Mouse (Mus musculus) forebrain, embryonic 16.5 days (tissue): ENCODE measurements around the gene Lpin2. TPM values are rescaled to one million over a fixed set of nuclear protein-coding genes. Genes with fewer than 3 reads are reported as not detected.

Source experiments
- ATAC-seq: fragments of 200-750 bp; cut with Nextera tagmentation; 2 replicates; pipeline ENCODE4 v1.8.0; 2017; ENCODE audit warnings: mild to moderate bottlenecking, moderate library complexity
- H3K27ac ChIP-seq: fragments of 300-500 bp; sonication (generic); 2 replicates; pipeline ENCODE4 v1.5.1; 2014; ENCODE audit warnings: low read length, control low read depth
- H3K27me3 ChIP-seq: fragments of 300-500 bp; sonication (generic); replicated peaks from 2 replicates; pipeline ENCODE4 v1.6.1; 2014; ENCODE audit warnings: low read length; ENCODE audit not compliant: control insufficient read depth, insufficient read depth
- H3K36me3 ChIP-seq: fragments of 300-500 bp; sonication (generic); 2 replicates; pipeline ENCODE4 v1.6.1; 2014; ENCODE audit not compliant: control insufficient read depth, insufficient read depth
- H3K4me1 ChIP-seq: fragments of 300-500 bp; sonication (generic); replicated peaks from 2 replicates; pipeline ENCODE4 v1.6.1; 2014; ENCODE audit warnings: low read length; ENCODE audit not compliant: control insufficient read depth, insufficient read depth
- H3K4me2 ChIP-seq: fragments of 300-500 bp; sonication (generic); 2 replicates; pipeline ENCODE4 v1.6.1; 2014; ENCODE audit warnings: mild to moderate bottlenecking, low read length, control low read depth
- H3K4me3 ChIP-seq: fragments of 300-500 bp; sonication (generic); replicated peaks from 2 replicates; pipeline ENCODE4 v1.5.1; 2014; ENCODE audit warnings: mild to moderate bottlenecking, low read length, control low read depth
- H3K9ac ChIP-seq: fragments of 300-500 bp; sonication (generic); replicated peaks from 2 replicates; pipeline ENCODE4 v1.6.1; 2014; ENCODE audit warnings: low read depth, low read length, control low read depth
- H3K9me3 ChIP-seq: fragments of 300-500 bp; sonication (generic); 2 replicates; pipeline ENCODE4 v1.6.1; 2016; ENCODE audit warnings: low read length; ENCODE audit not compliant: control insufficient read depth
- WGBS: fragments of 180-500 bp; shearing (Covaris S2); extraction: QIAGEN DNeasy Blood & Tissue Kit; methylation state at CpG from one replicate; pipeline ENCODE4 v1.1.7; 2014; 5-methylcytosine and 5-hydroxymethylcytosine counted together
- polyA plus RNA-seq: library from polyadenylated mRNA; unstranded; fragments of >200 nt; fragmentation: Nextera tagmentation; extraction: Ambion mirVana; gene quantifications from 2 replicates; pipeline ENCODE4 v1.2.1, GENCODE M21; 2015

Gene Lpin2
- polyA plus RNA-seq, 1 experiment from 2014 or later: 40.1 TPM

- Histone ChIP-seq H3K27ac (no peak overlapping the region), H3K36me3 (no peaks in the 10 kb centered on the region), H3K9ac (no peak overlapping the region), H3K4me2 (no peak overlapping the region), H3K9me3 (no peaks in the 10 kb centered on the region), H3K4me1 (no peaks in the 10 kb centered on the region), H3K27me3 (no peaks in the 10 kb centered on the region), H3K4me3 (no peak overlapping the region)
- ATAC-seq: no peak
- 85% methylated on average over 12 of the region's 12 CpGs for WGBS
These were observed 24.0 kb downstream of the Lpin2 start for GRCm38 (mm10) chr17:71206136-71206893.

- H3K36me3 ChIP-seq: no peaks in the 10 kb centered on the region
- H3K4me3 ChIP-seq: no peak overlapping the region
- no peak overlapping the region for H3K4me2 ChIP-seq
- H3K9me3 ChIP-seq: no peaks in the 10 kb centered on the region
- H3K9ac ChIP-seq: no peak overlapping the region
- H3K27me3 ChIP-seq: no peaks in the 10 kb centered on the region
- no peak overlapping the region for H3K27ac ChIP-seq
- WGBS: 99% methylated on average over 3 of the region's 3 CpGs
- no peak for ATAC-seq
- no peaks in the 10 kb centered on the region for H3K4me1 ChIP-seq
These were observed 24.9 kb downstream of the Lpin2 start for GRCm38 (mm10) chr17:71207268-71207667.

- no peak for ATAC-seq
- no peak overlapping the region for H3K27ac ChIP-seq
- no peaks in the 10 kb centered on the region for H3K4me1 ChIP-seq
- no peak overlapping the region for H3K4me3 ChIP-seq
- H3K4me2 ChIP-seq: no peak overlapping the region
- no peak overlapping the region for H3K9ac ChIP-seq
- no peaks in the 10 kb centered on the region for H3K36me3 ChIP-seq
- 100% methylated on average over 1 of the region's 1 CpGs for WGBS
- H3K9me3 ChIP-seq: no peaks in the 10 kb centered on the region
- H3K27me3 ChIP-seq: no peaks in the 10 kb centered on the region
These were observed 26.0 kb downstream of the Lpin2 start for GRCm38 (mm10) chr17:71208376-71208775.

- no peaks in the 10 kb centered on the region for H3K4me1 ChIP-seq
- no peak for ATAC-seq
- no peak overlapping the region for H3K4me3 ChIP-seq
These were observed 26.6 kb downstream of the Lpin2 start for GRCm38 (mm10) chr17:71208921-71209320.

GRCm38 (mm10) chr17:71209936-71210335, 27.6 kb downstream of the Lpin2 start:
- WGBS: 84% methylated on average over 3 of the region's 3 CpGs
- Histone ChIP-seq H3K4me1 (peaks cover 4% of the 10 kb centered on the region), H3K36me3 (no peaks in the 10 kb centered on the region), H3K9ac (no peak overlapping the region), H3K27ac (no peak overlapping the region), H3K9me3 (no peaks in the 10 kb centered on the region), H3K4me3 (no peak overlapping the region), H3K27me3 (no peaks in the 10 kb centered on the region), H3K4me2 (no peak overlapping the region)
- no peak for ATAC-seq

More at GRCm38 (mm10) chr17:71208921-71209320, 26.6 kb downstream of the Lpin2 start:
- 94% methylated on average over 1 of the region's 1 CpGs for WGBS
- Histone ChIP-seq H3K27ac (no peak overlapping the region), H3K9ac (no peak overlapping the region), H3K9me3 (no peaks in the 10 kb centered on the region), H3K4me2 (no peak overlapping the region), H3K36me3 (no peaks in the 10 kb centered on the region), H3K27me3 (no peaks in the 10 kb centered on the region)

GRCm38 (mm10) chr17:71211962-71212646, 29.7 kb downstream of the Lpin2 start:
- Histone ChIP-seq H3K27me3 (no peaks in the 10 kb centered on the region), H3K9ac (no peak overlapping the region), H3K36me3 (no peaks in the 10 kb centered on the region), H3K4me3 (no peak overlapping the region), H3K9me3 (no peaks in the 10 kb centered on the region), H3K4me2 (no peak overlapping the region), H3K4me1 (peaks cover 4% of the 10 kb centered on the region), H3K27ac (no peak overlapping the region)
- 73% methylated on average over 6 of the region's 6 CpGs for WGBS
- ATAC-seq: no peak

GRCm38 (mm10) chr17:71213666-71214065, 31.3 kb downstream of the Lpin2 start:
- ATAC-seq: no peak
- Histone ChIP-seq H3K4me3 (no peak overlapping the region), H3K27me3 (no peaks in the 10 kb centered on the region), H3K4me2 (no peak overlapping the region), H3K36me3 (0 out of 2 replicates have a peak, but pooled peaks cover 4% of the 10 kb centered on the region), H3K27ac (no peak overlapping the region), H3K4me1 (peaks cover 4% of the 10 kb centered on the region), H3K9ac (no peak overlapping the region), H3K9me3 (no peaks in the 10 kb centered on the region)
- WGBS: 97% methylated on average over 1 of the region's 1 CpGs

GRCm38 (mm10) chr17:71214514-71215240, 32.3 kb downstream of the Lpin2 start:
- Histone ChIP-seq H3K27me3 (no peaks in the 10 kb centered on the region), H3K9me3 (no peaks in the 10 kb centered on the region), H3K4me2 (no peak overlapping the region), H3K27ac (no peak overlapping the region), H3K4me3 (no peak overlapping the region), H3K36me3 (0 out of 2 replicates have a peak, but pooled peaks cover 4% of the 10 kb centered on the region), H3K4me1 (peaks cover 4% of the 10 kb centered on the region), H3K9ac (no peak overlapping the region)
- 82% methylated on average over 17 of the region's 17 CpGs for WGBS
- ATAC-seq: no peak

- Histone ChIP-seq H3K27me3 (no peaks in the 10 kb centered on the region), H3K4me1 (peaks cover 4% of the 10 kb centered on the region), H3K4me3 (no peak overlapping the region), H3K9me3 (no peaks in the 10 kb centered on the region), H3K36me3 (0 out of 2 replicates have a peak, but pooled peaks cover 4% of the 10 kb centered on the region), H3K4me2 (no peak overlapping the region), H3K9ac (no peak overlapping the region), H3K27ac (no peak overlapping the region)
- no peak for ATAC-seq
- WGBS: 80% methylated on average over 2 of the region's 2 CpGs
These were observed 33.0 kb downstream of the Lpin2 start for GRCm38 (mm10) chr17:71215241-71215839.
